Mouse (Mus musculus): ENCODE results near the gene Mei4. TPM values are rescaled to one million over a fixed set of nuclear protein-coding genes. Genes with fewer than 3 reads are reported as not detected.

Mei4 gene
- polyA plus RNA-seq, 1 experiment: 0.23 TPM

DNA sequence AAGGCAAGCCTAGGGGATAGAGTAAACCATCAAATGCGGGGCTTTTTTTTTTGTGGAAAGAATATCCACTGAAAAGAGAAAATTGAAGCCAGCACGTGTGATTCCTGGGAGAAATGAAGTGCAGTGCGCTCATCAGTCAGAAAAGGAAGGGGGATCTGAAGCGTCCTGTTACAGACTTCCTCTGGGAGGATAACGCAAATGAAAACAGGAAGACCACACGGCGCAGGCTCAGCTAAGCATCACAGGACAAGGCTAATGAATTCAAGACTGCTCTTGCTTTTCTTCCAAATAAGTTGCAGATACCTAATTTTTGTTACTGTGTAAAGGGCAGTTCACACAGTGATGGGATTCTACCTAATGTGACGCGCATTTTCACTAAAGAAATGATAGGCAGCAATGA, 296.7 kb downstream of the Mei4 start:
- no peaks in the 10 kb centered on the region for H3K36me3 ChIP-seq (ENCODE audit: control insufficient read depth, insufficient read depth)
- H3K27me3 ChIP-seq (ENCODE audit: control insufficient read depth, insufficient read depth, insufficient read length): no peaks in the 10 kb centered on the region
- H3K79me3 ChIP-seq (ENCODE audit: low read depth): no peaks in the 10 kb centered on the region
- no peak overlapping the region for H3ac ChIP-seq (ENCODE audit: control insufficient read depth, insufficient read length, low read depth)
- H3K4me3 ChIP-seq (ENCODE audit: insufficient read depth, poor library complexity, severe bottlenecking): no peak overlapping the region
- TF ChIP-seq MYOD1 (IDR thresholded peaks at IDR 0.05; ENCODE audit: control insufficient read depth, insufficient read length, low read depth): no peak
- TF ChIP-seq MYOG (IDR thresholded peaks at IDR 0.05; ENCODE audit: control insufficient read depth, extremely low read depth, insufficient read length): no peak
- no peak for TF ChIP-seq CEBPB (IDR thresholded peaks at IDR 0.05; ENCODE audit: low read depth)
- TF ChIP-seq MAX (IDR thresholded peaks at IDR 0.05): no peak
- no peak for TF ChIP-seq USF1 (IDR thresholded peaks at IDR 0.05; ENCODE audit: low read depth)
- no peak for TF ChIP-seq FOSL1 (IDR thresholded peaks at IDR 0.05; ENCODE audit: insufficient read depth, low read length, poor library complexity, severe bottlenecking)
- no peak for TF ChIP-seq CTCF (IDR thresholded peaks at IDR 0.05; ENCODE audit: control insufficient read depth, insufficient read depth, insufficient read length)
- H3K79me2 ChIP-seq (ENCODE audit: control insufficient read depth, insufficient read depth): no peaks in the 10 kb centered on the region

DNA sequence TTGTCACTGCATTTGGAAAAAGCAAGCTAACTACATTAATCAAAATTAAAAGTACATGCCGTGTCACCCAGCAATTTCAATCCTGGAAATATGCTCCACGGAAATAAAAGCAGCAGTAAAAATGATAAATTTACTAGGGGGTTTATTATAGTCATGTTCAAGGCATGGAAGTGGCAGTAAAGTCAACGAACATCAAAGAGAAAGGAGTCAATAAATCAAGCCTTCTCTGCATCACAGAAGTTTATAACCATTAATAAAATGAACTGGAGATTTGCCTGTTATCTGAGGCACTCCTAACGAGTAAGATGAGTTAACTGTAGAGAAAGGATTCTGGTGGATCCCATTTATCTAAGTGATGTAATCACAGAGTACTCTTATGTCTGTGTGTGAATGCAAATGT, 298.9 kb downstream of the Mei4 start:
- no peak overlapping the region for H3ac ChIP-seq (ENCODE audit: control insufficient read depth, insufficient read length, low read depth)

DNA sequence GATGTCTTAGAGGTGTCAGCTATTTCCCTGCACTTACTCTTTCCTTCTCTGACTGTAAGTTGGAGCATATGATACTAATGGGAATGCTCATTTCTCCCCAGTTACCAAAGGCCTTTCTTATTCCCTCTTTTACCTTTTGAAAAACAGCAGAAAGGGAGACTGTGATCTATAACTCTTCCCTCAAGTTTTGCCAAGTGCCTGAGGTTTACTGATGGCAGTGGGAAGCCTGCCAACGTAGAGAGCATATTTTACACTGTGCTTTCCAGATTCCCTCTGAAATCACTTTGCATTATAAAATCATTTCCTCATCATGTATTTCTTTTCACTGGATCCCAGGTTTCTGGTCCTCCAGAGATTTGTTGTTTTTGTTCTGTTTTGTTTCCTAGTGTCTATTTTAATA, 354.5 kb downstream of the Mei4 start:
- no peak overlapping the region for H3ac ChIP-seq (ENCODE audit: control insufficient read depth, insufficient read length, low read depth)
- H3K36me3 ChIP-seq (ENCODE audit: control insufficient read depth, insufficient read depth): no peaks in the 10 kb centered on the region
- H3K27me3 ChIP-seq (ENCODE audit: control insufficient read depth, insufficient read depth, insufficient read length): no peaks in the 10 kb centered on the region
- no peaks in the 10 kb centered on the region for H3K79me3 ChIP-seq (ENCODE audit: low read depth)
- no peak overlapping the region for H3K4me3 ChIP-seq (ENCODE audit: insufficient read depth, poor library complexity, severe bottlenecking)
- no peaks in the 10 kb centered on the region for H3K79me2 ChIP-seq (ENCODE audit: control insufficient read depth, insufficient read depth)
- no peak for TF ChIP-seq MYOD1 (IDR thresholded peaks at IDR 0.05; ENCODE audit: control insufficient read depth, insufficient read length, low read depth)

More for the DNA sequence above, 298.9 kb downstream of the Mei4 start:
- H3K79me2 ChIP-seq (ENCODE audit: control insufficient read depth, insufficient read depth): no peaks in the 10 kb centered on the region
- no peaks in the 10 kb centered on the region for H3K36me3 ChIP-seq (ENCODE audit: control insufficient read depth, insufficient read depth)
- no peak for TF ChIP-seq FOSL1 (IDR thresholded peaks at IDR 0.05; ENCODE audit: insufficient read depth, low read length, poor library complexity, severe bottlenecking)
- no peak for TF ChIP-seq MYOG (IDR thresholded peaks at IDR 0.05; ENCODE audit: control insufficient read depth, extremely low read depth, insufficient read length)
- no peak for TF ChIP-seq USF1 (IDR thresholded peaks at IDR 0.05; ENCODE audit: low read depth)
- no peak for TF ChIP-seq CEBPB (IDR thresholded peaks at IDR 0.05; ENCODE audit: low read depth)
- no peak for TF ChIP-seq MYOD1 (IDR thresholded peaks at IDR 0.05; ENCODE audit: control insufficient read depth, insufficient read length, low read depth)
- TF ChIP-seq CTCF (IDR thresholded peaks at IDR 0.05; ENCODE audit: control insufficient read depth, insufficient read depth, insufficient read length): no peak
- TF ChIP-seq MAX (IDR thresholded peaks at IDR 0.05): no peak
- H3K27me3 ChIP-seq (ENCODE audit: control insufficient read depth, insufficient read depth, insufficient read length): no peaks in the 10 kb centered on the region
- H3K79me3 ChIP-seq (ENCODE audit: low read depth): no peaks in the 10 kb centered on the region
- H3K4me3 ChIP-seq (ENCODE audit: insufficient read depth, poor library complexity, severe bottlenecking): no peak overlapping the region

DNA sequence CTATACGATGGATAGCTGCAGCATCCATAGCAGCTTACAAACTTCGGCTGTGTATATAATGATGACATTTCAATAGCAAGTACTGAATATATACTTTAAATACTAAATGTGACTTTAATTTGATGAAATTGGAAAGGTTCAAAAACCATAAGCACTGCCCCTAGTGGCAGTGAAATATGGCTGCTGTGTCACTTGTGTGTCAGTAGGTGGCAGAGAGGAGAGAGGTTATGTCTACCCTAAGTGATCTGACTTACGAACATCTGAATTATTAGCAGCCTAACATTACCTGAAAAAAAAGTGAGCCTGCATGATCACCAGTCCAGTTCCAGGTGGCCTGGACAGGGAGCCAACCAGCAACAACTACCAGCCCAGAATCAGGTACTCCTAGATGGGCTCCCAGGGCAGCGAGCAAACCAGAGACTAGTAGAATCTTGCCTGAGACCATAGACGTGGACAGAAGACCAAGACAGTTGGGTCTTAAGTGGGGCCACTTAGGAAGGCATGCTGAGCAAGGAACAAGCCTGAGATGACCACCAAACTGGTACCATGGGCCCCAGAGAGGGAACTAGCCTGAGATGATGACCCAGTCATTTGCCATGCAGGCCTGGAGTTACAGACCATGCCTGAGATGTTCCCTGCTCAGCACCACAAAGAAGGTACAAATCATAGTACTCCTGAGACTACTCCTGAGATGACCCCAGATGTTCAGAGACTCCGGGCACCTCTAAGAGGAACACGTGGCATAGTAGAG, 384.4 kb downstream of the Mei4 start:
- TF ChIP-seq FOSL1 (IDR thresholded peaks at IDR 0.05; ENCODE audit: insufficient read depth, low read length, poor library complexity, severe bottlenecking) (no peak), MAX (IDR thresholded peaks at IDR 0.05) (no peak), MYOG (IDR thresholded peaks at IDR 0.05; ENCODE audit: control insufficient read depth, extremely low read depth, insufficient read length) (no peak), USF1 (IDR thresholded peaks at IDR 0.05; ENCODE audit: low read depth) (no peak), CEBPB (IDR thresholded peaks at IDR 0.05; ENCODE audit: low read depth) (no peak), CTCF (IDR thresholded peaks at IDR 0.05; ENCODE audit: control insufficient read depth, insufficient read depth, insufficient read length) (no peak), MYOD1 (IDR thresholded peaks at IDR 0.05; ENCODE audit: control insufficient read depth, insufficient read length, low read depth) (no peak)
- Histone ChIP-seq H3K36me3 (ENCODE audit: control insufficient read depth, insufficient read depth) (no peaks in the 10 kb centered on the region), H3ac (ENCODE audit: control insufficient read depth, insufficient read length, low read depth) (no peak overlapping the region), H3K4me3 (ENCODE audit: insufficient read depth, poor library complexity, severe bottlenecking) (no peak overlapping the region), H3K79me2 (ENCODE audit: control insufficient read depth, insufficient read depth) (no peaks in the 10 kb centered on the region), H3K79me3 (ENCODE audit: low read depth) (no peaks in the 10 kb centered on the region), H3K27me3 (ENCODE audit: control insufficient read depth, insufficient read depth, insufficient read length) (no peaks in the 10 kb centered on the region)

Other genes with a start within 250 kb of the Mei4 start
- 8.6 TPM for gene Htr1b, start 229.8 kb upstream of the Mei4 start, polyA plus RNA-seq (2012; fragmentation: generic; extraction: Trizol)

All from C2C12 (cell line).